ENCODE assay signal across 26 mouse cellular contexts in genomic region chr17:85541258-85541777, GRCm38 (mm10).
DNase-seq lines count a peak whose midpoint lies in the region; ATAC-seq and TF ChIP-seq lines count a peak whose summit lies in the region.
"Had no signal": no experiment of that assay in that cellular context is flagged by ENCODE, and none has a peak within 500 bp of the region (broad histone marks: within the 10 kb centered on the region; RNA-seq: fewer than 3 reads in every experiment).

No protein-coding gene starts in this region.

- no peak overlapping the region for H3K9ac ChIP-seq in liver, embryonic 11.5 days (ENCODE audit: low read depth, low read length)
- no peak overlapping the region for H3K9ac ChIP-seq in stomach, postnatal 0 days (ENCODE audit: low read length)
- H3K9ac ChIP-seq: embryonic facial prominence, embryonic 13.5 days; embryonic facial prominence, embryonic 15.5 days; forebrain, embryonic 13.5 days; forebrain, embryonic 15.5 days had no signal

- DNase-seq in heart, adult 11 months: peak; percentile 58
- DNase-seq in heart, adult 18-20 months: no peak
- peak; percentile 23 for DNase-seq in liver, embryonic 11.5 days (ENCODE audit: low spot score)
- no peak for DNase-seq in liver
- DNase-seq in embryonic facial prominence, embryonic 10.5 days (ENCODE audit: low spot score): peak; percentile 6
- peak; percentile 54 for DNase-seq in stomach, postnatal 0 days (ENCODE audit: low spot score)
- no peak for DNase-seq in forebrain, embryonic 10.5 days (ENCODE audit: extremely low spot score, low spot score)
- DNase-seq: adrenal gland, adult 8-10 months; adrenal gland, postnatal 14 days; adrenal gland, postnatal 36 days; B cell, adult 2 months; cerebellum, adult 11-12 months; cerebellum, adult 2 months; cerebellum, adult 9-10 months; cerebellum, postnatal 10 days; cerebellum, postnatal 25 days had no signal

- H3K27me3 ChIP-seq in liver, embryonic 11.5 days (replicated peaks; ENCODE audit: control insufficient read depth, insufficient read depth, low read length): no peaks in the 10 kb centered on the region
- no peaks in the 10 kb centered on the region for H3K27me3 ChIP-seq in embryonic facial prominence, embryonic 10.5 days (replicated peaks; ENCODE audit: low read depth, poor library complexity, severe bottlenecking)
- no peaks in the 10 kb centered on the region for H3K27me3 ChIP-seq in stomach, postnatal 0 days (ENCODE audit: control insufficient read depth, insufficient read depth, low read length)
- no peaks in the 10 kb centered on the region for H3K27me3 ChIP-seq in forebrain, embryonic 10.5 days (ENCODE audit: poor library complexity, severe bottlenecking)
- H3K27me3 ChIP-seq: CH12.LX; embryonic facial prominence, embryonic 13.5 days; embryonic facial prominence, embryonic 15.5 days; forebrain, embryonic 13.5 days; forebrain, embryonic 15.5 days had no signal

- H3K4me2 ChIP-seq in liver, embryonic 11.5 days: no peak overlapping the region
- no peak overlapping the region for H3K4me2 ChIP-seq in stomach, postnatal 0 days (replicated peaks; ENCODE audit: low read depth)
- H3K4me2 ChIP-seq: embryonic facial prominence, embryonic 13.5 days; embryonic facial prominence, embryonic 15.5 days; forebrain, embryonic 13.5 days; forebrain, embryonic 15.5 days had no signal

- no peak overlapping the region for H3K4me3 ChIP-seq in liver, embryonic 11.5 days (ENCODE audit: low read depth, low read length)
- no peak overlapping the region for H3K4me3 ChIP-seq in embryonic facial prominence, embryonic 10.5 days
- H3K4me3 ChIP-seq in stomach, postnatal 0 days (ENCODE audit: low read depth, low read length): no peak overlapping the region
- no peak overlapping the region for H3K4me3 ChIP-seq in forebrain, embryonic 10.5 days
- H3K4me3 ChIP-seq: embryonic facial prominence, embryonic 13.5 days; embryonic facial prominence, embryonic 15.5 days; erythroblast, embryonic 14.5 days; forebrain, embryonic 13.5 days; forebrain, embryonic 15.5 days had no signal

- no peak for ATAC-seq in liver, embryonic 11.5 days (replicated peaks; ENCODE audit: low FRiP score)
- ATAC-seq in stomach, postnatal 0 days (ENCODE audit: low FRiP score, low TSS enrichment): peak; percentile 96
- ATAC-seq: activated CD4-positive, CD25-positive, alpha-beta regulatory T cell, adult 4 months; CD4-positive, CD25-positive, alpha-beta regulatory T cell, adult 4 months; forebrain, embryonic 13.5 days; forebrain, embryonic 15.5 days; Patski had no signal

- 81% methylated on average over 2 of the region's 2 CpGs for WGBS in liver, embryonic 11.5 days
- WGBS in embryonic facial prominence, embryonic 10.5 days: 91% methylated on average over 2 of the region's 2 CpGs
- WGBS in stomach, postnatal 0 days: 88% methylated on average over 2 of the region's 2 CpGs
- 91% methylated on average over 2 of the region's 2 CpGs for WGBS in forebrain, embryonic 10.5 days

- TF ChIP-seq CTCF in stomach, postnatal 0 days (IDR thresholded peaks at IDR 0.05; ENCODE audit: low read depth): no peak

- H3K36me3 ChIP-seq in liver, embryonic 11.5 days (ENCODE audit: control insufficient read depth, insufficient read depth, low read length): no peaks in the 10 kb centered on the region
- no peaks in the 10 kb centered on the region for H3K36me3 ChIP-seq in embryonic facial prominence, embryonic 10.5 days (replicated peaks)
- H3K36me3 ChIP-seq in stomach, postnatal 0 days (ENCODE audit: control insufficient read depth, insufficient read depth, low read length): no peaks in the 10 kb centered on the region
- no peaks in the 10 kb centered on the region for H3K36me3 ChIP-seq in forebrain, embryonic 10.5 days (replicated peaks)
- H3K36me3 ChIP-seq: embryonic facial prominence, embryonic 13.5 days; embryonic facial prominence, embryonic 15.5 days; forebrain, embryonic 15.5 days; G1E had no signal

- no peaks in the 10 kb centered on the region for H3K4me1 ChIP-seq in liver, embryonic 11.5 days (replicated peaks; ENCODE audit: control insufficient read depth, insufficient read depth, low read length)
- H3K4me1 ChIP-seq in embryonic facial prominence, embryonic 10.5 days: no peaks in the 10 kb centered on the region
- no peaks in the 10 kb centered on the region for H3K4me1 ChIP-seq in stomach, postnatal 0 days (replicated peaks; ENCODE audit: control insufficient read depth, insufficient read depth)
- H3K4me1 ChIP-seq in forebrain, embryonic 10.5 days: no peaks in the 10 kb centered on the region
- H3K4me1 ChIP-seq: embryonic facial prominence, embryonic 13.5 days; embryonic facial prominence, embryonic 15.5 days; forebrain, embryonic 13.5 days; forebrain, embryonic 15.5 days had no signal

- H3K27ac ChIP-seq in liver, embryonic 11.5 days (ENCODE audit: low read depth, low read length): no peak overlapping the region
- H3K27ac ChIP-seq in embryonic facial prominence, embryonic 10.5 days (replicated peaks): no peak overlapping the region
- H3K27ac ChIP-seq in stomach, postnatal 0 days (replicated peaks): no peak overlapping the region
- H3K27ac ChIP-seq in forebrain, embryonic 10.5 days: no peak overlapping the region
- H3K27ac ChIP-seq: embryonic facial prominence, embryonic 13.5 days; embryonic facial prominence, embryonic 15.5 days; forebrain, embryonic 13.5 days; forebrain, embryonic 15.5 days had no signal

- TF ChIP-seq EP300 in stomach, postnatal 0 days (optimal IDR thresholded peaks at IDR 0.05): no peak

- no peaks in the 10 kb centered on the region for H3K9me3 ChIP-seq in liver, embryonic 11.5 days (ENCODE audit: control insufficient read depth, low read length)
- H3K9me3 ChIP-seq in embryonic facial prominence, embryonic 10.5 days: 0 out of 2 replicates have a peak, but pooled peaks cover 3% of the 10 kb centered on the region
- no peaks in the 10 kb centered on the region for H3K9me3 ChIP-seq in stomach, postnatal 0 days (ENCODE audit: control insufficient read depth, low read length)
- 0 out of 2 replicates have a peak, but pooled peaks cover 4% of the 10 kb centered on the region for H3K9me3 ChIP-seq in forebrain, embryonic 10.5 days
- H3K9me3 ChIP-seq: embryonic facial prominence, embryonic 13.5 days; embryonic facial prominence, embryonic 15.5 days; forebrain, embryonic 13.5 days; G1E had no signal

Comparison
In these comparisons a context has a peak if more than half of its experiments do, and no peak if none do; other contexts are left out.
1. DNase-seq: peak in heart, adult 11 months (single experiment), liver, embryonic 11.5 days (single experiment), embryonic facial prominence, embryonic 10.5 days (single experiment) and stomach, postnatal 0 days (single experiment); none in heart, adult 18-20 months (0 of 2), liver (single experiment) and forebrain, embryonic 10.5 days (single experiment).